ENCODE assay signal across 31 mouse cellular contexts in the genomic region with DNA sequence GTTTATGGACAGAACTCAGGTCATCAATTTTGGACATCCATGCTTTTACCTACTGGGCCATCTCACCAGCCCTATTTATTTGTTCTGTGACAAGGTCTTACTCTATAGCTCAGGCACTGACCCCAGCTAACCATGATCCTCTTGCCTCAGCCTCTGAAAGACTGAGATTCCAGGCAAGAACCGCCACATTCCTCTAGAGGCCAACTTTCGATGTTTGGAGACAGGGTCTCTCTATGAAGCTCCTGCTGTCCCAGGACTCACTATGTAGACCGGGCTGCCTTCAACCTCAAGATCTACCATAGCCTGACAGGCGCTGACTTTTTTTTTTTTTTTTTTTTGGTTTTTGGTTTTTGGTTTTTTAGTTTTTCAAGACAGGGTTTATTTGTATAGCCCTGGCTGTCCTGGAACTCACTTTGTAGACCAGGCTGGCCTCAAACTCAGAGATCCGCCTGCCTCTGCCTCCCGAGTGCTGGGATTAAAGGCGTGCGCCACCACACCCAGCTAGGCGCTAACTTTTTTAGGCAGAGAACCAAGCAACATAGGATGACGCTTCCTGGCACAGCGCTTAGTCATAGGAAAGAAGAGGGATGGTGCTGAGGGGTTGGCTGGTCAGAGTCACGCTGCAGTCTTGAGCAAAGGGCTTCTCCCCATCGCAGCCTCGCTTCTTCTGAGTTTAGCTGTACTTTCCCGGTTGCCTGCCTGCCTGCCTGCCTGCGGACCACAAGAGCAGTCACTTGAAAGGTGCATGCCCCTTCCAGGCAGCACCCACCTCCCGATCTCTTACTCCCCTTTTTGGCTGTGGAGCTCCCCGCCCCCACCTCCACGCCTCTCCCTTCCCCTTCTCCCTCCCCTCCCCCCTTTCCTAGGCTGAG. TPM values are rescaled to one million over a fixed set of nuclear protein-coding genes. Genes with fewer than 3 reads are reported as not detected.
DNase-seq lines count a peak whose midpoint lies in the region; ATAC-seq and TF ChIP-seq lines count a peak whose summit lies in the region.
"Had no signal": no experiment of that assay in that cellular context is flagged by ENCODE, and none has a peak within 500 bp of the region (broad histone marks: within the 10 kb centered on the region; RNA-seq: fewer than 3 reads in every experiment).

No protein-coding gene starts in this region.

- no peaks in the 10 kb centered on the region; the same call in 1 of the 2 replicates for H3K9me3 ChIP-seq in heart, embryonic 13.5 days
- no peaks in the 10 kb centered on the region for H3K9me3 ChIP-seq in heart, postnatal 0 days (replicated peaks; ENCODE audit: control insufficient read depth, low read length)
- H3K9me3 ChIP-seq in intestine, embryonic 15.5 days: no peaks in the 10 kb centered on the region
- H3K9me3 ChIP-seq: forebrain, embryonic 15.5 days; hindbrain, embryonic 15.5 days; limb, embryonic 15.5 days; neural tube, embryonic 13.5 days had no signal

- peak overlapping the region; percentile 91 for H3K27ac ChIP-seq in heart, embryonic 13.5 days (replicated peaks)
- H3K27ac ChIP-seq in heart, postnatal 0 days (ENCODE audit: low read depth): peak overlapping the region; percentile 94
- H3K27ac ChIP-seq in intestine, embryonic 15.5 days: no peak overlapping the region
- H3K27ac ChIP-seq: embryonic facial prominence, embryonic 13.5 days; forebrain, embryonic 15.5 days; hindbrain, embryonic 15.5 days; limb, embryonic 15.5 days; liver, embryonic 15.5 days; neural tube, embryonic 13.5 days had no signal

- WGBS in heart, embryonic 13.5 days: 55% methylated on average over 19 of the region's 19 CpGs
- 58% methylated on average over 19 of the region's 19 CpGs for WGBS in heart, postnatal 0 days
- 73% methylated on average over 19 of the region's 19 CpGs for WGBS in intestine, embryonic 15.5 days

- H3K36me3 ChIP-seq in heart, embryonic 13.5 days: no peaks in the 10 kb centered on the region
- H3K36me3 ChIP-seq in heart, postnatal 0 days (replicated peaks; ENCODE audit: control insufficient read depth, insufficient read depth, low read length): no peaks in the 10 kb centered on the region
- H3K36me3 ChIP-seq in intestine, embryonic 15.5 days: no peaks in the 10 kb centered on the region
- H3K36me3 ChIP-seq: embryonic facial prominence, embryonic 13.5 days; forebrain, embryonic 15.5 days; hindbrain, embryonic 15.5 days; limb, embryonic 15.5 days; liver, embryonic 15.5 days; neural tube, embryonic 13.5 days had no signal

- peak overlapping the region; percentile 54 for H3K9ac ChIP-seq in heart, embryonic 13.5 days
- no peak overlapping the region for H3K9ac ChIP-seq in heart, postnatal 0 days (replicated peaks; ENCODE audit: low read depth, low read length)
- H3K9ac ChIP-seq in intestine, embryonic 15.5 days: no peak overlapping the region
- H3K9ac ChIP-seq: embryonic facial prominence, embryonic 13.5 days; forebrain, embryonic 15.5 days; hindbrain, embryonic 15.5 days; limb, embryonic 15.5 days; liver, embryonic 15.5 days; neural tube, embryonic 13.5 days had no signal

- no peak for TF ChIP-seq CTCF in heart, postnatal 0 days (IDR thresholded peaks at IDR 0.05; ENCODE audit: low read depth)

- peak; percentile 10 to 19 for DNase-seq in frontal cortex, postnatal 36 days (ENCODE audit: low spot score in 2 of 2)
- no peak for DNase-seq in frontal cortex, postnatal 14 days (ENCODE audit: low spot score in 2 of 2)
- no peak for DNase-seq in heart, postnatal 4 days
- DNase-seq in R1 (ENCODE audit: low read depth, low spot score): peak; percentile 90
- DNase-seq in heart, postnatal 0 days (ENCODE audit: low spot score): peak; percentile 17
- DNase-seq in adrenal gland, adult (ENCODE audit: inconsistent age in 2 of 2, low spot score in 1 of 2): no peak
- DNase-seq: adrenal gland, postnatal 14 days; cerebellum, adult 11-12 months; cerebellum, postnatal 14 days; gastrocnemius, postnatal 10 days; midbrain, embryonic 14.5 days; right cerebral cortex, postnatal 14 days had no signal

- H3K4me2 ChIP-seq in heart, embryonic 13.5 days: peak overlapping the region; percentile 48
- H3K4me2 ChIP-seq in heart, postnatal 0 days (ENCODE audit: low read depth, low read length): peak overlapping the region; percentile 35
- no peak overlapping the region for H3K4me2 ChIP-seq in intestine, embryonic 15.5 days (replicated peaks)
- H3K4me2 ChIP-seq: embryonic facial prominence, embryonic 13.5 days; forebrain, embryonic 15.5 days; hindbrain, embryonic 15.5 days; limb, embryonic 15.5 days; liver, embryonic 15.5 days; neural tube, embryonic 13.5 days had no signal

- peaks cover 4% of the 10 kb centered on the region for H3K27me3 ChIP-seq in heart, embryonic 13.5 days (replicated peaks)
- no peaks in the 10 kb centered on the region for H3K27me3 ChIP-seq in heart, postnatal 0 days (ENCODE audit: control insufficient read depth, insufficient read depth, low read length)
- no peaks in the 10 kb centered on the region for H3K27me3 ChIP-seq in intestine, embryonic 15.5 days (replicated peaks)
- H3K27me3 ChIP-seq: forebrain, embryonic 15.5 days; hindbrain, embryonic 15.5 days had no signal

- no peak for ATAC-seq in heart, embryonic 13.5 days (ENCODE audit: extremely low read depth, insufficient number of reproducible peaks, low FRiP score, low TSS enrichment)
- ATAC-seq in heart, postnatal 0 days (ENCODE audit: insufficient read depth, low read depth): peak; percentile 5; the same call in 1 of the 2 replicates
- no peak for ATAC-seq in intestine, embryonic 15.5 days
- ATAC-seq: activated CD4-positive, CD25-positive, alpha-beta regulatory T cell, adult 4 months; forebrain, embryonic 15.5 days; intestine, embryonic 16.5 days had no signal

- no peak for TF ChIP-seq EP300 in heart, postnatal 0 days (IDR thresholded peaks at IDR 0.05; ENCODE audit: low read depth)

- H3K4me3 ChIP-seq in heart, embryonic 13.5 days: no peak overlapping the region
- H3K4me3 ChIP-seq in heart, postnatal 0 days (ENCODE audit: low read depth, low read length): no peak overlapping the region
- no peak overlapping the region for H3K4me3 ChIP-seq in intestine, embryonic 15.5 days (replicated peaks)
- H3K4me3 ChIP-seq: embryonic facial prominence, embryonic 13.5 days; forebrain, embryonic 15.5 days; hindbrain, embryonic 15.5 days; limb, embryonic 15.5 days; liver, embryonic 15.5 days; neural tube, embryonic 13.5 days had no signal

- peaks cover 67% of the 10 kb centered on the region for H3K4me1 ChIP-seq in heart, embryonic 13.5 days
- H3K4me1 ChIP-seq in heart, postnatal 0 days (ENCODE audit: control insufficient read depth, insufficient read depth): peaks cover 14% of the 10 kb centered on the region
- H3K4me1 ChIP-seq in intestine, embryonic 15.5 days (replicated peaks): no peaks in the 10 kb centered on the region
- H3K4me1 ChIP-seq: embryonic facial prominence, embryonic 13.5 days; forebrain, embryonic 15.5 days; hindbrain, embryonic 15.5 days; liver, embryonic 15.5 days; neural tube, embryonic 13.5 days had no signal

RNA-seq across cellular contexts. Expression of a gene that starts 11.2 kb away (rescaled TPM):
- polyA plus RNA-seq in heart, embryonic 13.5 days (2015; fragmentation: Nextera tagmentation; extraction: Ambion mirVana): 13.4 and 13.5 TPM in 2 replicates
- 10 to 100 TPM; 11.8 to 12.2 TPM for total RNA-seq in heart, postnatal 4 days (2021)
- total RNA-seq in heart, postnatal 0 days (2014; rRNA removed; ENCODE audit: low replicate concordance): 6.6 and 31.0 TPM in 2 replicates
- 7.7 and 9.4 TPM in 2 replicates for polyA plus RNA-seq in heart, postnatal 0 days (2015; fragmentation: Nextera tagmentation; extraction: Ambion mirVana)
- 15.7 and 17.9 TPM in 2 replicates for polyA plus RNA-seq in intestine, embryonic 15.5 days (2015; fragmentation: Nextera tagmentation; extraction: Ambion mirVana)

RNA-seq across cellular contexts. Expression of a gene that starts 16.1 kb away (rescaled TPM):
- 108 and 136 TPM in 2 replicates for polyA plus RNA-seq in heart, embryonic 13.5 days (2015; fragmentation: Nextera tagmentation; extraction: Ambion mirVana)
- total RNA-seq in heart, postnatal 4 days (2021): 100 to 1,000 TPM; 199 to 226 TPM
- 168 and 170 TPM in 2 replicates for total RNA-seq in heart, postnatal 0 days (2014; rRNA removed; ENCODE audit: low replicate concordance)
- 248 and 281 TPM in 2 replicates for polyA plus RNA-seq in heart, postnatal 0 days (2015; fragmentation: Nextera tagmentation; extraction: Ambion mirVana)
- polyA plus RNA-seq in intestine, embryonic 15.5 days (2015; fragmentation: Nextera tagmentation; extraction: Ambion mirVana): 0.68 and 1.0 TPM in 2 replicates
- total RNA-seq: adrenal gland, postnatal 14 days had no signal
- polyA plus RNA-seq: activated CD4-positive, CD25-positive, alpha-beta regulatory T cell, adult 4 months; stomach, embryonic 14.5 days had no signal

RNA-seq across cellular contexts. Expression of a gene that starts 44.1 kb away (rescaled TPM):
- 0.11 and 0.19 TPM in 2 replicates for polyA plus RNA-seq in heart, embryonic 13.5 days (2015; fragmentation: Nextera tagmentation; extraction: Ambion mirVana)
- total RNA-seq in heart, postnatal 4 days (2021): under 1 TPM; 0.29 to 0.61 TPM
- total RNA-seq in heart, postnatal 0 days (2014; rRNA removed; ENCODE audit: low replicate concordance): 0.38 TPM in 1 of 2 replicates, not detected in the other
- polyA plus RNA-seq in heart, postnatal 0 days (2015; fragmentation: Nextera tagmentation; extraction: Ambion mirVana): 0.16 and 0.33 TPM in 2 replicates
- polyA plus RNA-seq in intestine, embryonic 15.5 days (2015; fragmentation: Nextera tagmentation; extraction: Ambion mirVana): 4.4 and 4.5 TPM in 2 replicates
- total RNA-seq: layer of hippocampus, postnatal 10 days had no signal
- polyA plus RNA-seq: midbrain, embryonic 14.5 days; stomach, embryonic 14.5 days had no signal

RNA-seq across cellular contexts. Expression of a gene that starts 45.0 kb away (rescaled TPM):
- 4.3 and 5.0 TPM in 2 replicates for polyA plus RNA-seq in heart, embryonic 13.5 days (2015; fragmentation: Nextera tagmentation; extraction: Ambion mirVana)
- total RNA-seq in heart, postnatal 4 days (2021): 10 to 100 TPM in 1 of 2 experiments, 1 to 10 TPM in 1; 8.9 to 10.3 TPM
- 18.4 and 26.1 TPM in 2 replicates for total RNA-seq in heart, postnatal 0 days (2014; rRNA removed; ENCODE audit: low replicate concordance)
- polyA plus RNA-seq in heart, postnatal 0 days (2015; fragmentation: Nextera tagmentation; extraction: Ambion mirVana): 6.0 and 6.5 TPM in 2 replicates
- polyA plus RNA-seq in intestine, embryonic 15.5 days (2015; fragmentation: Nextera tagmentation; extraction: Ambion mirVana): 5.0 TPM in 2 replicates
- total RNA-seq: CH12.LX had no signal
- polyA plus RNA-seq: activated CD4-positive, CD25-positive, alpha-beta regulatory T cell, adult 4 months had no signal

RNA-seq across cellular contexts. Expression of a gene that starts 52.1 kb away (rescaled TPM):
- not detected in 2 replicates for polyA plus RNA-seq in heart, embryonic 13.5 days (2015; fragmentation: Nextera tagmentation; extraction: Ambion mirVana)
- not detected for total RNA-seq in heart, postnatal 4 days (2021)
- not detected in 2 replicates for total RNA-seq in heart, postnatal 0 days (2014; rRNA removed; ENCODE audit: low replicate concordance)
- not detected in 2 replicates for polyA plus RNA-seq in heart, postnatal 0 days (2015; fragmentation: Nextera tagmentation; extraction: Ambion mirVana)
- not detected in 2 replicates for polyA plus RNA-seq in intestine, embryonic 15.5 days (2015; fragmentation: Nextera tagmentation; extraction: Ambion mirVana)
- total RNA-seq: adrenal gland, postnatal 14 days; CH12.LX; gastrocnemius, postnatal 10 days; heart, postnatal 36 days; layer of hippocampus, postnatal 10 days; left cerebral cortex, postnatal 14 days had no signal
- polyA plus RNA-seq: activated CD4-positive, CD25-positive, alpha-beta regulatory T cell, adult 4 months; embryonic facial prominence, embryonic 13.5 days; forebrain, embryonic 15.5 days; intestine, embryonic 16.5 days; kidney, embryonic 14.5 days; large intestine, adult 2 months; limb, embryonic 15.5 days; liver, embryonic 15.5 days; lung, embryonic 16.5 days; midbrain, embryonic 14.5 days; neural tube, embryonic 13.5 days; spleen, adult 2 months; stomach, embryonic 14.5 days had no signal

Comparison
In these comparisons a context has a peak if more than half of its experiments do, and no peak if none do; other contexts are left out.
1. DNase-seq: peak in frontal cortex, postnatal 36 days (2 of 2), R1 (single experiment) and heart, postnatal 0 days (single experiment); none in frontal cortex, postnatal 14 days (0 of 2), heart, postnatal 4 days (single experiment) and adrenal gland, adult (0 of 2).
2. RNA of a gene that starts 16.1 kb away (polyA plus RNA-seq): 248 to 281 TPM in heart, postnatal 0 days and 108 to 136 TPM in heart, embryonic 13.5 days; 0.68 to 1.0 TPM in intestine, embryonic 15.5 days; every median in the first group is over 10 times any median in the second.